Mouse (Mus musculus): ENCODE measurements around the gene Hexim2.
A peak's percentile ranks its signal among the peaks of the same experiment; 100 is the strongest.

The Hexim2 gene

DNA sequence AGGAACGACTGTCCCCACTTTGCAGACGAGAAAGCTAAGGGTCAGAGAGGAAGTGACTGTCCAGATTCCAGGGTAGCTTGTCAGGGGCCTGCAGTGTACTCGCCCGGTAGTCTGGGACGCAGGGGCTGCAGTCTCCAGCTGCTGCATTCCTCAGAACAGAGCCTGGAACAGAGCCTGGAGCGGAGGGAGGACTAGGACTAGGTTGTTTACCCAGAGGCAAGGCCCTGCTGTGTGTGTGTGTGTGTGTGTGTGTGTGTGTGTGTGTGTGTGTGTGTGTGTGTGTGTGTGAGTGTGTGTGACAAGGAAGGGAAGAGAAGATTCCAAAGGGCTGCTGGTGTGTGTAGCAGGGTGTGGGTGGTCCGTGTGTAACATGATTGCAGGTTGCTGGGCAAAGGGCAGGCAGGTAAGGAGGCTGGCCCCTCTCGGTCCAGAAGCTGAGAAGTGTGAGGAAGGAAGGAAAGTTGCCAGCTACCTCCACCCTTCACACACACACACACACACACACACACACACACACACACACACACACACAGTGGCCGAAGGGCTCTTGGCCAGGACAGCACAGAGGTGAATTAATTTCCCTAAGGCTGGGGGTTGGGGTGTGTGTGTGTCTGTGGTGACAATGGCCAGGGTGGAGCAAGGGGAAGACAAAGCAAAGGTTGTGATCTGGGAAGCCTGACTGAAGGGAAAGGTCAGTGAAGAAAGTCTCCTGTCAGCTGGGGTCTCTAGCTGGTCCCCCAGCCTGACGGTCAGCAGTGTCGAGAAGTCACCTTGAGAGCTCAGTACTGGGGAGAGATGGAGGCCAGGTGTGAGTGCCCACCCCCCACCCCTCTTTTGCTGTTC lies 9.1 kb downstream of the Hexim2 start:
- no peak for DNase-seq (ENCODE audit: low read depth, low spot score)

- DNase-seq (ENCODE audit: low read depth, low spot score): no peak
These were observed 9.7 kb downstream of the Hexim2 start for GRCm38 (mm10) chr11:103141944-103142255.

DNA sequence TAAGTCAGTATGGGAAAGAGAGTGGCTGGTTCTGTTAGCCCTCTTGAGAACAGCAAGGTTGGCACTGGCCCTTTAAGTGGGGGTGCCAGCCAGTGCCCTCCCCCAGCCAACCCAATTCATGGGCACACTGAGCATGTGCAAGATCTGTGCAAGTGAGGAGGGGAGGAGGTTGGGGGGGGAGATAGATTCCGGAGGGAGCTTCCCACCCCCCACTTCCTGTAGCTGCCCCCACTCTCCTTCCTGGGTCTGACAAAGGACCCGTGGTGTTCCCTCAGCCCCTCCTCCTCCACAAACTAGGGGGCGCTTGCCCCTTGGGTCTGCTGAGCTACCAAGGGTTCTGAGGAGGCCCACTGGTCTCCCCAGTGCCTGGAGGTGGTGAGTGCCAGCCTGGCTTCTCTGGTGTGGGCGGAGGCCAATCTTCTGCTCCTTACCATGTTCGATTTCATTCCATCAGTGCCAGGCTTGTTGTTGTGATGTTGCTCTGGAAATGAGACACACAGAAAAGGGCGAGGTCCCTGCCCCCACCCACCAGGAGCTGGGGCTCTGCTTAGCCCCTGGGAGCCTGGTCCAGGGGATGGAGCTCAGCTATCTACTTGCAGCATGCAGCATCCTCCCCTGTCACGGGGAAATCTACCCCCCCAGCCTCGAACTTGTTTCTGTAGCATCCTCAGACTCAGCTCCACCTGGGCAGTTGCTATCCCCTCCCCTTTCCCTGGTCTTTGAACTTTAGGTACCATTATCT lies 10.4 kb downstream of the Hexim2 start:
- DNase-seq (ENCODE audit: low read depth, low spot score): no peak

GRCm38 (mm10) chr11:103144309-103145285 lies 12.4 kb downstream of the Hexim2 start:
- DNase-seq (ENCODE audit: low read depth, low spot score): no peak

- DNase-seq (ENCODE audit: low read depth, low spot score): no peak
These were observed 14.2 kb downstream of the Hexim2 start for GRCm38 (mm10) chr11:103146386-103146785.

DNA sequence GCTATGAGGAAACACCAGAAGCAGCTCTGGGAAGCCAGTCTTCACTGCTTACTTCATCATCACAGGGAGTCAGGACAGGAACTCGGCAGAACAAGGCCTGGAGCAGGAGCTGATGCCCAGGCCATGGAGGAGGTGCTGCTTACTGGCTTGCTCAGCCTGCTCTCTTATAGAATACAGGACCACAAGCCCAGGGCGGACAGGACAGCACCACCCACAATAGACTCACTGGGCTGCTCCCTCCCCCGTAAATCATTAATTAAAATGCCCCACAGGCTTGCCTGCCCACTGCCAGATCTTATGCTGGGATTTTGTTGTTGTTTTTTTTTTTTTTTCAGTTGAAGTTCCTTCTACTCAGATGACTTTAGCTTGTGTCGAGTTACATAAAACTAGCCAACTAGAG lies 15.5 kb downstream of the Hexim2 start:
- DNase-seq (ENCODE audit: low read depth, low spot score): no peak

DNA sequence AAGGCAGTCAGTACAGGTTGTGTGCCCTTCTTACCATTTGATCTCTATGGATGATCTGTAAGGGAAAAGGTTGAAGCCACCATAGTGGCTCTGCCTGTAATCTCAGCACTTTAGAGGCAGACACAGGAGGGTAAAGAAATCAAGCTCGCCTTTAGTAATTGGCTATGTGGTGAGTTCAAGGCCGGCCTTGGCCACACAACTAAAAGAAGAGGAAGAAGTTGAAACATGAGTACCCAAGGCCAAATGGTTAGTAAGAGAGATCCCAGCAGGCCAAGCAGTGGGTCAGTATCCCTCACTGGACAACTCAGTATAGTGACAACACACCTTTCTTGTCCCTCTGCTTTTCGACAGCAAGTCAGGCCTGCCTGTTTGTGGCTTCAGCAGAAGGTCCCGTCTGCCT lies 17.5 kb downstream of the Hexim2 start:
- DNase-seq (ENCODE audit: low read depth, low spot score): no peak

DNA sequence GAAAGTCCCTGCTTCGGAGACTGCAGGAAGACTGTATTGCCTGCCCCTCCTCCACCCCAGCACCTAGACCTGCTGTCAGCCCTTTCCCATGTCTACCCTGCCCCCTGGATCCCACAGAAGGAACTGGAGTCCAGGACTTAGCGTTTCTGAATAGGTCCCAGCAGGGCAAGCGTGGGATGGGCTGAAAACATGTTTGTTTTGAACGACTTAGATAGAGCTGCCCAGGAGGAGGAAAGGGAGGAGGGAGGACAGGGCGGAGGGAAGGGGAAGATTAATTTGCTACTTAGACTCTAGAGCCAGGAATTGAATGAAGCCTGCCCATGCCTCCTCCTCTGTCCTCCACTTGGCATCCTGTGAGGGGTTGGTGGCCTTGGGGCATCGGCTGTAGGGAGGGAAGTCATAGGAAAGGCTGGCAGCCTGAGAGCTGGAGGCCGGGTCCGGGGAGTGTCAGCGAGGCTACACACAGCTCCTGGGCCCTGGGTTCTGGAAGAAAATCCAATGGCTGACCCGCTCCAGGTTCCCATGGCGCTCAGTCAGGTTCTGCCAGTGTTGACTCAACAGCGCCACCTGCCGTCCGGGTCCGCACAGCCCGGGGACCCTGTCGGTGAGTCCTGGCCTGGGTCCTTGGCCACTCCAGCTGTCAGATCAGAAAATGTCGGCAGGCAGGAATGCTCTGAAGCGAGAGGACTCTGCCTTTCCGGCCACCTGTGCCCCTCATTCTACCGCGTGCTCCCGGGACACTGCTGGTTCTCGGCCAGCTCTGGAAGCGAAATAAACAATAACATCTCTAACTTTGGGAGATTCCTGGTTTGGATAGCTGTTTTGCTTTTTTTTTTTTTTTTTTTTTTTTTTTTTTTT lies 26.6 kb downstream of the Hexim2 start:
- peak; percentile 95 for DNase-seq (ENCODE audit: low read depth, low spot score)

DNA sequence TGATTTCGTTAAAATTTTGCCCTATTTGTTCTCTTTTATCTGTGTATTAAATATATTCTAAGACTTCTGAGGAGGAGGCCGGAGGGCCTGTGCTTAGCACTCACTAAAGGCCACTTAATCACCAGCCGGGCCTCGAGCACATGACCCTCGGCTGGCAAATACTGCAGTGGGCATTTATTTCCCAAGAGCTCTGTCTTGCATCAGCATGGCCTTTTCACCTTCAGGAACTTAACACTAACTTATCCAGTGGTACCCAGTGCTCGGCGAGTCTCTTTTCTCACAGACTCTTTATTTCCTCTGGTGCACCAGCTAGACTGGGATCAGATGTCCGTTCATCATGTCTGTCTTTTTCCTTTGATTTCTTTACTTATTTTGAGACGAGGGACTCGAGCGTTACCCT lies 28.5 kb downstream of the Hexim2 start:
- no peak for DNase-seq (ENCODE audit: low read depth, low spot score)

DNA sequence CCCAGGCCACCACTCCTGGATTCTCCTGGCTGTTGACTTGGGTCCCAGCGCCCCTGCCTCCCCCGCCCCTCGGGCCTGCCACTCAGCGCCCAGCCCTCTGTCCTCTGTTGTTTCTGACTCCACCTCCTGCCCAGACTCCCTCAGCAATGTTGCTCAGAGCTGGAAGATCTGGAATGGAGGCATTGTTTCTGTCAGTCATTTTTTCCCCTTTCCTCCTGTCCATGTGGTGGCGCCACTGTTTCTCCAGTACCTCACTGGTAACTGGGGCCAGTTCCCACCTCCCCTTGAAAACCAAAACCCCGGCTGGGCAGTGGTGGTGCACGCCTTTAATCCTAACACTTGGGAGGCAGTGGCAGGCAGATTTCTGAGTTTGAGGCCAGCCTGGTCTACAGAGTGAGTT lies 29.2 kb downstream of the Hexim2 start:
- peak; percentile 93 for DNase-seq (ENCODE audit: low read depth, low spot score)

DNA sequence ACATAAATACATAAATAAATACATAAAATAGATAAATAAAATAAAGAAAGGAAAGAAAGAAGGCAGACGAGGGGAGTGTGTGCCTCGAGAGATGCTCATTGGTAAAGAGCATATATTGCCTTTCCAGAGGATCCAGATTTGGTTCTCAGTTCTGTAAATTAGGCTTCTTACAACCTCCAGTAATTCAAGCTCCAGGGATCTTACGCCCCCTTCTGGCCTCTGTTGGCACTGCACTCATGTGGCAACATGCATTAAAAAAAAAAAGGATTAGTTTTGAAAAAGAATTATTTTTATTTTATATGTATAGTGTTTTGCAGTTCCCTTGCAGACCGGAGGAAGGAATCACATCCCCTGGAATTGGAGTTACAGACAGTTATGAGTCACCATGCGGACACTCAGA lies 29.9 kb downstream of the Hexim2 start:
- peak; percentile 64 for DNase-seq (ENCODE audit: low read depth, low spot score)

DNA sequence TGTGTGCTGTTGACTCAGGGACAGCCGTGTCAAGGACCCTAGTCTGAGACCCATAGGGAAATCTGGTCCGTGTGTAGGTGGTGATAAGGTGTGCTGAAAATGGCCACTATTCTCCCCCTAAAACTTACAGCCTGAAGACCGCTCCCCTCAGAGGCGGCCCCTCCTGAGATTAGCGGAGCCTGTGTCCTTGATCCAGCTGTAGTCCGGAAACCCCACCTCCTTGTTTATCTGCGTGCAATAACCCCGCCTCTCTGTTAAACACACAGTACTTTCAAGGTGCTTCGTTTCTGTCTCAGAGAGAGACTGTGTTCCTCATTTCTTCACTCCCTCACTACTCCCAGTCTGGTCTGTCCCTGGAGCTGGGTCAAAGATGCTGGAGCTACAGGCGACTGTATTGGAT lies 32.2 kb downstream of the Hexim2 start:
- DNase-seq (ENCODE audit: low read depth, low spot score): peak; percentile 72

DNA sequence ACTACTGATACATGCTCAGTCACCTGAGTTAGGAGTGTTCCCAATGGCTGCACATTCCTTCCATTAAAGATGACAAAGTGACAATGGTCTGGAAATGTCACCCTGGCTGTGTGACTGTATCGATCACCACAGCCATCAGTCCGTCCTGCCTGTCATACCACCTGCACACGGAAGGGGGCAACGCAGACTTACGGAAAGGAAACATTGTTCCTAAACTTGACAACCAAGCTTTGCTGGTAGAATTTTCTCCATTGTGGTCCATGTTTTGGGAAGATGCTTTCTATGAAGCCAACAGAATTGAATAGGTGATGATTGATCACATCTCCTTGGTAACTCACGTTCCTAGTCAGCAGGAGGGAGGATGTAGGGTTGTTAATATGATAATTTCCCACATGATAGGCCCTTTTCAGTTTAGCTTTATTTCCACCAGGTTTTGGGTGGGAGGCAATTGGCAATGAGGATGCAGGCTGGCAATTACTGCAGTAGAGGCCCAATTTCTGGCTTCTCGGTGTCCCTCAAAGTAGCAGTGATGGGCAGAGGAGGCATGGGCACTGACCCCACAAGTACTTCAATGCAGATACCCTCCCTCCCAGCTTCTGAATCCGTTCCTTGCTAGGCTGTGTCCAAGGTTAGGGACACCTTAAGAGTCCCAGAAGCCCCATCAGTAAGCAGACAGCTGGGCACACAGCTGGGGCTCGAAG lies 36.6 kb downstream of the Hexim2 start:
- DNase-seq (ENCODE audit: low read depth, low spot score): peak; percentile 78

DNA sequence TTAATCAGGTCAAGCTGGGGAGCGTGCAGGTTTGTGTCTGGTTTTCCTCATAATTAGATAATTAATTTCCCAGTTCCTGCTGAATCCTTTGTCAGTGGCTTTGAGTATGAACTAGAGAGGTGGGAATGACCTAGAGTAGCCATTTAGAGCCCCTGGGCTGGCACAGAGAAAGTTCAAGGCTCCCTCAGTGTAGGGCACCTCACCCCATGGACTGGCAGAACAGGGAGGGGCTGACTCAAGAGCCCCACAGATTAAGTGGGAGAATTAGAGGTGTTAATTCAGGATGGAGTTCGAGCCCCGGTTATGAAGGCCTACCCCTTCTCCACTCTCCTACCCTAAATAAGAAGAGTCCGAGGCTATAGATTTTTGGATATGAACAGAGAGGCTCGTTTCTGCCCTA lies 37.4 kb downstream of the Hexim2 start:
- DNase-seq (ENCODE audit: low read depth, low spot score): no peak

GRCm38 (mm10) chr11:103170111-103170493 lies 37.9 kb downstream of the Hexim2 start:
- no peak for DNase-seq (ENCODE audit: low read depth, low spot score)

GRCm38 (mm10) chr11:103170494-103171285 lies 38.5 kb downstream of the Hexim2 start, which contains the start of gene Fmnl1:
Gene Fmnl1, plus strand, starts transcription at chr11:103171107.
- no peak for DNase-seq (ENCODE audit: low read depth, low spot score)

- no peak for DNase-seq (ENCODE audit: low read depth, low spot score)
These were observed 39.0 kb downstream of the Hexim2 start for GRCm38 (mm10) chr11:103171286-103171620.

- DNase-seq (ENCODE audit: low read depth, low spot score): no peak
These were observed 39.6 kb downstream of the Hexim2 start for GRCm38 (mm10) chr11:103171703-103172391.

GRCm38 (mm10) chr11:103172392-103173040 lies 40.3 kb downstream of the Hexim2 start:
- DNase-seq (ENCODE audit: low read depth, low spot score): no peak
